Mouse (Mus musculus): ENCODE data around the gene Manbal.

Gene Manbal

GRCm38 (mm10) chr2:157367184-157367893 lies at the start of gene Manbal:
Manbal (plus strand) TSS chr2:157367594.
- DNase-seq, result peak; percentile 99

- DNase-seq, result no peak
These were observed 47.3 kb upstream of the Manbal start for GRCm38 (mm10) chr2:157320135-157320534.

- DNase-seq, result no peak
These were observed 46.5 kb upstream of the Manbal start for GRCm38 (mm10) chr2:157320886-157321285.

- DNase-seq, result no peak
These were observed 45.2 kb upstream of the Manbal start for GRCm38 (mm10) chr2:157322029-157322766.

GRCm38 (mm10) chr2:157325238-157325637 lies 42.2 kb upstream of the Manbal start:
- no peak for DNase-seq

- no peak for DNase-seq
These were observed 39.3 kb upstream of the Manbal start for GRCm38 (mm10) chr2:157328106-157328505.

- DNase-seq, result no peak
These were observed 38.8 kb upstream of the Manbal start for GRCm38 (mm10) chr2:157328570-157328969.

GRCm38 (mm10) chr2:157332059-157332458 lies 35.3 kb upstream of the Manbal start:
- no peak for DNase-seq

GRCm38 (mm10) chr2:157338663-157339062 lies 28.7 kb upstream of the Manbal start:
- DNase-seq, result peak; percentile 74

- DNase-seq, result no peak
These were observed 27.9 kb upstream of the Manbal start for GRCm38 (mm10) chr2:157339532-157339931.

- peak; percentile 38 for DNase-seq
These were observed 27.1 kb upstream of the Manbal start for GRCm38 (mm10) chr2:157340221-157340741.

GRCm38 (mm10) chr2:157341554-157342270 lies 25.7 kb upstream of the Manbal start:
- DNase-seq, result peak; percentile 92

GRCm38 (mm10) chr2:157342328-157342926 lies 25.0 kb upstream of the Manbal start:
- no peak for DNase-seq

- no peak for DNase-seq
These were observed 24.1 kb upstream of the Manbal start for GRCm38 (mm10) chr2:157343337-157343736.

- peak; percentile 65 for DNase-seq
These were observed 19.8 kb upstream of the Manbal start, which contains the start of gene Ghrh for GRCm38 (mm10) chr2:157347361-157348159. Ghrh (minus strand) TSS chr2:157347506.

- DNase-seq, result no peak
These were observed 18.1 kb upstream of the Manbal start for GRCm38 (mm10) chr2:157349121-157349778.

- DNase-seq, result no peak
These were observed 14.2 kb upstream of the Manbal start for GRCm38 (mm10) chr2:157353183-157353582.

- DNase-seq, result no peak
These were observed 13.3 kb upstream of the Manbal start for GRCm38 (mm10) chr2:157354106-157354505.

- DNase-seq, result no peak
These were observed 7.4 kb upstream of the Manbal start for GRCm38 (mm10) chr2:157360028-157360427.

GRCm38 (mm10) chr2:157363031-157363430 lies 4.4 kb upstream of the Manbal start:
- DNase-seq, result no peak

- DNase-seq, result no peak
These were observed 632 bp upstream of the Manbal start for GRCm38 (mm10) chr2:157366762-157367161.
